Mouse (Mus musculus) myocyte (in vitro differentiated cells): ENCODE measurements around the gene Fam8a1.

Experiments used
- CEBPB ChIP-seq: IDR thresholded peaks from 2 replicates; pipeline ENCODE4 v1.6.1; 2011; ENCODE audit warnings: mild to moderate bottlenecking, moderate library complexity; ENCODE audit not compliant: poor library complexity, insufficient read depth, severe bottlenecking
- E2F4 ChIP-seq: IDR thresholded peaks from one replicate; pipeline ENCODE4 v1.6.1; 2011; ENCODE audit warnings: mild to moderate bottlenecking, control low read depth, moderate library complexity; ENCODE audit not compliant: insufficient read depth
- MAX ChIP-seq: IDR thresholded peaks from one replicate; pipeline ENCODE4 v1.6.1; 2011; ENCODE audit warnings: low read depth, mild to moderate bottlenecking, control low read depth
- MYOD1 ChIP-seq, 3 experiments: IDR thresholded peaks; one replicate each; pipeline ENCODE4 v1.6.1; 2011; ENCODE audit warnings: control low read depth in 2 of 3, low read depth in 2 of 3, mild to moderate bottlenecking in 2 of 3, moderate library complexity in 1 of 3; ENCODE audit not compliant: insufficient read length in 2 of 3, control insufficient read depth in 1 of 3
- POLR2A ChIP-seq: IDR thresholded peaks from one replicate; pipeline ENCODE4 v1.6.1; 2011; ENCODE audit warnings: low read depth, mild to moderate bottlenecking, control low read depth, moderate library complexity; ENCODE audit not compliant: insufficient read length
- POLR2AphosphoS2 ChIP-seq: IDR thresholded peaks from one replicate; pipeline ENCODE4 v1.6.1; 2011; ENCODE audit warnings: low read depth, control low read depth; ENCODE audit not compliant: insufficient read length
- REST ChIP-seq: IDR thresholded peaks from one replicate; pipeline ENCODE4 v1.6.1; 2011; ENCODE audit warnings: mild to moderate bottlenecking, control low read depth, moderate library complexity; ENCODE audit not compliant: insufficient read depth, insufficient read length
- SRF ChIP-seq: IDR thresholded peaks from one replicate; pipeline ENCODE4 v1.6.1; 2011; ENCODE audit warnings: low read depth; ENCODE audit not compliant: control insufficient read depth, insufficient read length
- TCF12 ChIP-seq: IDR thresholded peaks from one replicate; pipeline ENCODE4 v1.6.1; 2011; ENCODE audit warnings: mild to moderate bottlenecking, control low read depth; ENCODE audit not compliant: poor library complexity, insufficient read depth, severe bottlenecking
- TCF3 ChIP-seq: IDR thresholded peaks from one replicate; pipeline ENCODE4 v1.6.1; 2011; ENCODE audit warnings: low read depth, control low read depth; ENCODE audit not compliant: insufficient read length
- USF1 ChIP-seq: IDR thresholded peaks from one replicate; pipeline ENCODE4 v1.6.1; 2011; ENCODE audit warnings: low read depth, mild to moderate bottlenecking, control low read depth, moderate library complexity

DNA sequence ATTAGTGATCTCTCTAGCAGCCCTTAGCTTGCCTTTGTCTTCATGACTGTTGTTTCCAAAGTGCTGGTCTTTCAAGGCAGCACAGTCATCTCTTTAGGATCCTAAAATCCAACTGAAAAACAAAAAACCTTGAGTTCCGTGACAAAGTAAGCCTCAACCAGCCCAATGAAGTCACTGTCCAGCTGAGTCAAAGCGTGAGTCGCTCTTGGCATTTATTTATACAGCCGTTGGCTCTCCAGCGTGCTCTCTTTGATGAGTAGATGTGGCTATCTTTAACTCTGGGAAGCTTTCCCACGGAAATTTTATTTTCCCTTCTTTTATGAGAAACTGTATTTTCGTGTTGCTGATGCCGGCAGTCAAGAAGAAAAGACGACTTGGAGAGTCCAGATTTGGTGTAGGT is 42.7 kb upstream of the Fam8a1 start:
- no peak for TF ChIP-seq E2F4
- TF ChIP-seq POLR2A = no peak
- TF ChIP-seq SRF = no peak
- TF ChIP-seq TCF3 = no peak
- no peak for TF ChIP-seq REST
- no peak for TF ChIP-seq MYOD1 (IDR thresholded peaks at IDR 0.05; ENCODE audit: control insufficient read depth in 1 of 3, insufficient read length in 2 of 3, low read depth in 2 of 3)
- no peak for TF ChIP-seq MAX
- TF ChIP-seq CEBPB = no peak
- TF ChIP-seq TCF12 = no peak
- no peak for TF ChIP-seq POLR2AphosphoS2
- TF ChIP-seq USF1 = no peak
